Mouse (Mus musculus) common myeloid progenitor, adult 5-6 weeks (primary cell): ENCODE data around the gene Cbfb. TPM values are rescaled to one million over a fixed set of nuclear protein-coding genes. Genes with fewer than 3 reads are reported as not detected.

Source experiments
- ATAC-seq: replicated peaks from 2 replicates; pipeline ENCODE4 v1.8.0; 2016; ENCODE audit warnings: low read depth, mild to moderate bottlenecking, moderate TSS enrichment, inconsistent platforms; ENCODE audit not compliant: poor library complexity, severe bottlenecking
- total RNA-seq: library from RNA; stranded (forward); fragments of 200-1000, 187-1606 nt; gene quantifications from 2 replicates; pipeline ENCODE4 v1.2.3, GENCODE M21; 2017

Cbfb gene
- total RNA-seq = 163 and 164 TPM in 2 replicates

DNA sequence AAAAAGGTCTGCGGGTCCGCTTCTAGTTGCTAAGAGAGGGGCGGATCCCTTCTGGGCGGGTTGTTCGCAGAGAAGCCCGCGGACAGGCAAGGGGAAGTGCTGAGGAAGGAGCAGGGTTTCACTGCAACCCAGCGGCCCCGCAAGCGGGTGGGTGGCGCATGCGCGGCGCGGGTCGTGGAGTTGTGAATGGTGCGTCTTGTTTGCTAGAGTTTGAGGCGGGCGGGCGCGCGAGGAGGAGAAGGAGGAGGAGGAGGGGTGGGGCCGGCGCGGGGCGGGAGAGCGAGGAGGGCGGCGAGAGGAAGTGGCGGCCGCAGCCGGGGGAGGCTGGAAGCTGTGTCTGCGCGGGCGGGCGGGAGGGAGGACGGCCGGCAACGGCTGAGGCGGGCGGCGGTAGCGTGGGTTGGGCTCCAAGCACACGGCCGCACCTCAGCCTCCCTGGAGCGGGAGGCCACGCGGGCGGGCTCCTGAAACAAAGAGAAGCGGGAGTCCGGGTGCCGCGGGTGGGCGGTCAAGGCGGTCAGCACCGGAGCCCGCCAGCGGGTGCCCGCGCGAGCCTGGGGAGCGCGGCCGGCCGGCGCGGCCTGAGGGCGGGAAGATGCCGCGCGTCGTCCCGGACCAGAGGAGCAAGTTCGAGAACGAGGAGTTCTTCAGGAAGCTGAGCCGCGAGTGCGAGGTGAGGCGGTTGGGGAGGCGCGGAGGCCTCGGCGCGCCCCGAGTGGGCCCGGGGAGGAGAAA, at the start of gene Cbfb:
Gene Cbfb (plus strand): TSS at position 294 of the 735 bp plus-strand sequence.
- ATAC-seq = peak; percentile 94

DNA sequence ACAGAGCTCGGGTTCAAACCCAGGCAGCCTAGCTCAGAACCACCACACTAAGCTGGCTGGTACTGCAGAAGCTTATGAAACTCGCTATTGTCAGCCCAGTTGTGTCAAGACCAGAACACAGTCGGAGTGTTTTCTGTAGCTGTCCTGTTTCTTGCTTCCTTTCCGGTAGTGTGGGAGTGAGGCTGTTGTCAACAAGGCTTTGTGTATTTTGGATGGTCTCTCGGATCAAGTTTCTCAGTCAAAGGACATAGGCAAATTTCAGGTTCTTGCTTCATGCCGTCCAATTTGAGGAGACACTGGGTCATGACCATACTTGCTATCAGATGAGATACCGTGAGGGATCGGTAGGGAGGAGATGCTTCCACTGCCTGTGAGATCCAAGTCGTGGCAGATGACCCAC, 40.6 kb upstream of the Cbfb start:
- no peak for ATAC-seq

DNA sequence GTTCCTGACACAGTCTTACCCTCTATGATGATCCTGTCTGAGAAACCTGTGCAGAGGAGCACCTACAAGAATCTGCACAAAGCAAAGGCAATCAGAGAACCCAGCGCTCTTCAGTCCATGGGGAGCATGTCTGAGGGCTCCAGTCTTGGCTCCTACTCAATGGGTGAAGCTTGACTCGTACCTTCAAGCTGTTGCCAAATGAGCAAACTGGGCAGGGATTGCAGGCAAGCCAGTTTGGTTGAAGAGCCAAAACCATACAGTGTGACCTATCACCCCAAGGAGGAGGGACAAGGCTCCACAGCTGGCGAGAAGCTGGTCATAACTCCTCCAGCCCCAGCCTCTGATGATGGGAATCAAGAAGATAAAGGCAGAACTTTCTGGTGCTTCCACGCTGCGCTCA, 39.0 kb upstream of the Cbfb start, which contains the start of gene Ces4a:
Gene Ces4a (plus strand): TSS at position 292 of the 400 bp plus-strand sequence.
- ATAC-seq = no peak

DNA sequence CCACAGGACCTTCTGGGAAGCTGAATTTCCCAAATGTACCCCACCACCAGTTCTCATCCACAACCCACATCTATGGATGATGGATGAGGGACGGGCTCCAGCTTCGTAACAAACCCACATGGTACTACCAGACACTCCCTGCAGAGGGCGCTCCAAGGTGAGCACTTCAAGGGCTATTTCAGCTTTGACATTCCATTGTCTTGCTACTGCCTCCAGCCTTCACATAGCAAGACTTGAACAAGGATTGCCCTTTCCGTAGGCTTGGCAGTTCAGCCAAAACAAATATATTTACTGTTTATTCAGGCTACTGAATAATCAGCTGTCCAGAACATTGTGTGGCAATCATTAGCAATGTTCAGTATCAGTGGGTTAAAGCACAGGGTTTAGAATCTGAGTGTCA, 32.1 kb upstream of the Cbfb start:
- peak; percentile 91 for ATAC-seq

DNA sequence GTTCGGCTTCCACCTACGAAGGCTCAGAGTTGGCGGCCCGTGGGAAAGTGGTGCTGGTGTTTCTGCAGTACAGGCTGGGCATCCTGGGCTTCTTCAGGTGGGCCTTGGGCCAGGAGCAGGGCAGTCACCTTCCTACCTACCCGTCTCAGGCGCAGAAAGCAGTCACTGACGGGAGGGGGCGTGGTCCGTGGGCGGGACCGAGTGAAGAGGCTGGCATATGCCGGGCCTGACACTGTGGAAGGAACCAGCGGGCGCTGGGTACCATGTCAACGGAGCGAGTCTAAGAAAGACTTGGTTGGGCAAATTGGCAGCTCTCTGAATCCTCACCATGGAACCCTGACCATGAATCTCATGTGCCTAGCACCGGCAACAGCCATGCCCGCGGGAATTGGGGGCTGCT, 28.1 kb upstream of the Cbfb start:
- ATAC-seq = peak; percentile 64

DNA sequence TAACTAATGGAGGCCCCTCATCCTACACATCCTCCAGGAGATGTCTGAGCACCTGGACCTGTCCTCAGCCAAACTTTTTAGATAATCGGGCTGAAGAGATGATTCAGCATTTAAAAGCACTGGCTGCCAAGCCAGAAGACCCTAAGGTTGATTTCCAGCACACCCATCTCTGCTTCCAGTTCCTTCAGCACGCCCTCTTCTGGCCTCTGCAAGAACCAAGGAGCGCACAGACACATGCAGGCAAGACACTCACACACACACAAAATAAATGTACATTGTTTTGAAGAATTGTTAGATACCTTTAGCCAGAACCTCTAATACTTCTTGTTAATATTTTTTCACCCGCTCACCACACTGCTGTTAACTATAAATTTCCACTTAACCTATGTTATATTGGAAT, 18.8 kb upstream of the Cbfb start:
- no peak for ATAC-seq

DNA sequence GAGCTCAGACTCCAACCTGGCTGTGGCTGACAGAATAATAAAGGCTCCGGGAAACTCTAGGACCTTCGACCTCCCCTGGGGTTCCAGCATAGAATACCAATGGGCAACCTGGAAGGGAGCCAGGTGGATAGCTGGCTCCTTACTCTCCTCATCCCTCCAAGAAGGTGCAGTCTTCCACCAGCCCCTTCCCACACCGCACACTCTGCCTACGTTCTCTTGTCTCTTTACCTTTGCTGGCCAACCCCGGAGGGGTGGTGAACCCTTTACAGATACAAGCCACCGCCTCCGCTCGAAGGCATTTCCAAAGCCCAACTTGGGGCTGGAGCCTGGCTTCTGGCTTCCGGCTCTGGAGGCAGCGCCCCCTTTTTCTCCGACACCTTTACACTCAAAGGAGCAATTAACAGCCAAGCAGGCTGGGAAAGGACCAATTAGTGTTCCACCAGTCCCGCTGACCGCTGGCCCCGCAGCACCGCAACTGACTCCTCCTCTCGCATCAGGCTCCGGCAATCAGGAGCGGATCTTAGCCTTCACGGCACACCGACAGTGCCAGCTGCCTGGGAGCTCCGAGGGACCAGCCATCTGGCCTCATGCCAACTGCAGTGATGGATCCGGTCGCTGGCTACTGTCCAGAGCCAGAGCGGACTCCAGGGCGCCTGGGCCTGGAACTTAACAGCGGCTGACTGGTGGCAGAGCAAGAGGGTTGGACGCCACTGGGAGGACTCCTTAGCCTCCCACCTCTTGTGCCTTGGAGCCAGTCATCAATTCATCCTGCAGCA, 17.7 kb upstream of the Cbfb start:
- peak; percentile 61 for ATAC-seq

DNA sequence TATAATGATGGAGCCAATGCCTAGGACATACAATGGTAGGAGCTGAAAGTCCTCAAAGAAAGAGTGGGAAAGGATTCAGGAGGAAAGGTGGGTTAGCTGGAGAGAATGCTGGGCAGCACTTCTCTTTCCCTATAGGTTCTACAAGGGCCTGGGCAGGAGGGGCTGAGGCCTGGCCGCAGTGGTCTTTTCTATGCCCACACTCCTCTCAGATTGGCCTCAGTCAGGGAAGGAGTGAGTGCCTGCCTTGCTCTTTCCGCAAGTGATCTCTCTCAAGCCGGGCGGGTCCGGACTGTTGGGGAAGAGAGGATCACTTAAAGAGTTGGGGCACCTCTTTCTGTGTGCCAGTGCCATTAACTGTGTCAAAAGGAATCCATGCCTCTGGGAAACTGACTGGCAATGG, 16.2 kb upstream of the Cbfb start:
- ATAC-seq = no peak

DNA sequence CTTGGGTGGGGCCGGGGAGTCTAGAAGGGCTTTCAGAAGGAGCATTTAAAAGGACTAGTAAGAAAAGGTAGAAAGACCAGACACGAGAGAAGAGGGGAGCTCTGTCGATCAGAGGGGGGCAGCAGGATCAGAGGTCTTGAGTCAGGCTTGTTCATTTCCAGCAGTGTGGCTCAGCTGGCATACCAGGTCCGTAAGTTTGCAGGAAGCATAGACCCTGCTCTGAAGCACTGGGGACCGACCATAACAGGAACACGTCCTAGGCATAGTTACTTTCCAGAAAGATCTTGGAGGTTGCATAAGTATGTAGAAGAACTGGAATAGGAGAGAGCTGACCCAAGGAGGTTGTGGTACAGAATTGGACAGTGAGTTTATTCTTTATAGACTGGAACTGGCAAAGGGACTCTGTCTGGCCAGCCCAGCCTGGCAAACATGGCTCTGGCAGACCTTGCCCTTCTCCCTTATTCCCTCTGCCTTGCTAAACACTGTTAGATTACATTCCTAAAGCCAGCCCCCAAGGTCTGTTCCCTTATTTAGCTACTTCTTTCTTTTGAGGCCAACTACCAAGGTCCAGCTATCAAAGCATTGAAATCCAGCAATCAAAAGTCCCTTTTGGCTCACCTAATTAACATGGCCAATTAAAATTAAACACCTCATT, 15.3 kb upstream of the Cbfb start:
- ATAC-seq = no peak

DNA sequence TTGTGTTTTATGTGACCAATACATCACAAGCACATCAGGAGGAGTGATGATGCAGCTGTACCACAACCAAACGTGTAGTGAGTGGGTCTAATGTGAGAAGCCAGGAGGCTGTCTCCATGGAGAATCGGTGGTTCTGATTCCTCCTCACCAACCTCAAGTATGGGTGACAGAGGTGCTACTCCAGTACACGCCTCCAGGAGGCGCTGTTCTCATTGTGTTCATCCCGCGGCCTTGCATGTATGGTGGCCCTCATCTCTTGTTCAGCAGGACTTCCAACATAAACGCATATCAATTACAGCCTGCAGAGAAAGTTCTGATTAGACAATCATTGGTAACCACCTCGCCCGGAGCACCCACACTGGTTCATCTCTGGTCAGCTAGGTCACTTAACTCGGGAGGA, 12.9 kb upstream of the Cbfb start:
- peak; percentile 71 for ATAC-seq

DNA sequence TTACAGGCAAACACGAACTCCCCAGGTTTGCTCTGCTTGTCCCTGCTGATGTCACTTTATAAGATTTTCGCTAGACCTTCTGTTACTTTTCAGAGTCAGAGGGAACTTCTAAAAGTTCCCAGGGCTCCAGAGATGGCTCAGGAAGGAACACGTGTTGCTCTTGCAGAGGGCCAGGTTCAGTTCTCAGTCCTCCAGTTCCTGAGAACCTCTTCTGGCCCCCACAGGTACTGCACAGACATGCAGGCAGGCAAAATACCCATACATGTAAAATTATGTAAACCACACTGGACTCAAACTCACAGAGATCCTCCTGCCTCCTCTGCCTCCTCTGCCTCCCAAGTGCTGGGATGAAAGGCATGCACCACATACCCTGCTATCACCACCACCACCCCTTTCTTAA, 12.4 kb upstream of the Cbfb start:
- ATAC-seq = peak; percentile 53; the same call in 1 of the 2 replicates

DNA sequence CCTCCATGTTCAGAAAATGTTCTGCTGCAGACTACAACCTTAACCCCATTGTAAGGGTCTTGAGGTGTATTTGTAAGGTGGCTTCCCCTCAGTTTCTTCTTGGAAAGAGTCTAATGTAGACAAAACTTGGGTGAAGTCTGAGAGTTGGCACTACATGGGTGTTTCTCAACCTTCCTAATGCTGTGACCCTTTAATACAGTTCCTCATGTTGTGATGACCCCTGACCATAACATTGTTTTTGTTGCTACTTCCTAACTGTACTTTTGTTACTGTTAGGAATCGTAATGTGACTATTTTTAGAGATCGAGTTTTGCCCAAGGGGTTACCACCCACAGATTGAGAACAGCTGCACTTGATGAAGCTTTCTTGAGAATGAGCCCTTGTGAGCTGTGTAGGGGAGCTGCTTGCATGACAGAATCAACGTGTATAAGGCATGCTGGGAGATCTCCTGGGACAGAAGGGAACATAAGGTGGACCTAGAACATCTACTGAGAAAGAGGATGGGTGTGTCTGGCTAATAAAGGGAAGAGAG, 9.3 kb upstream of the Cbfb start:
- ATAC-seq = no peak

DNA sequence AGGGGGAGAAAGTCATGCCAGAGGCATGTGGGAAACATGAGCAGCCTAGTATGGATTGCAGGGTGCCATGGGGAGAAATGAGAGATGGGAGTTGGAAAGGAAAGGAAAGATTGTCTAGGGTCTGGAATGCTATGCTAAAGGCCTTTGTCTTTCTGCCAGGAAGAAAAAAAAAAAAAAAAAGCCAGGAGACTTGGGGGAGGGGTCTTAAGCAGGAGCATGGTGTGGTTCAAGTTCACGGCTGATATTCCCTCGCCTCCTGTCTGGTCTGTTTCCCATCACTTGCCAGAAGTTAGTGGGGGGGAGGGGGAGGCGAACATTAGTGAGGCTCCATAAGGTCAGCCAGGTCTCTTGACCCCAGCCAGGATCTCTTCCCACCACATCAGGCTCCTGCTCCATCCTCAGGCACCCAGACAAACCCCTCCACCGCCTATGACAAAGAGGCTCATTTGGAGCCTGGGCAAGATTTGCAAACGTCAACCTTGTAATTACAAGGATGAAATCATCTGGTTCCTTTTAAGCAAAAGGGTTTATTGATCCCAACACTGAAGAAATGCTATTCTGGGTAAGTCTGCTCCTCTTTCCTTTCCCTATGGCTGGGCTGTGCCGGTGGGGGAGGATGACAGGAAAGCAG, 6.1 kb upstream of the Cbfb start:
- ATAC-seq = no peak

DNA sequence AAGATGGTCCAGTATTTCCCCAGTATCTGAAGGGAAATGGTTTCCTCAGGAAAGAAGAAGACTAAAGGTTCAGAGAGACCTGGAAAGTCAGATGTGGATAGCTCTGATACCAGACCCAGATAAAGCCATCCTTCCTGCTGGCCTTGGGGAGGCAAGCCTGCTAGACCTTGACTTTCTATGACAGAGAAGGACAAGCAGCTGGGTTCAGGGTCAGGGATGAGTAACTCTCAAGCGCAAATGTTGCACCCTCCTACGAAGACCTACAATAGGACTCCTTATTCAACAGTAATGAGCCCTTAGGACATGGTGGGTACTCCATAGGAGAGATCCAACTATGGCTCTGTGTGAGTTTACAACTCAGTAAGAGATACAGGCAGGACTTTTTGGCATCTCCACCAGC, 5.3 kb upstream of the Cbfb start:
- ATAC-seq = no peak

DNA sequence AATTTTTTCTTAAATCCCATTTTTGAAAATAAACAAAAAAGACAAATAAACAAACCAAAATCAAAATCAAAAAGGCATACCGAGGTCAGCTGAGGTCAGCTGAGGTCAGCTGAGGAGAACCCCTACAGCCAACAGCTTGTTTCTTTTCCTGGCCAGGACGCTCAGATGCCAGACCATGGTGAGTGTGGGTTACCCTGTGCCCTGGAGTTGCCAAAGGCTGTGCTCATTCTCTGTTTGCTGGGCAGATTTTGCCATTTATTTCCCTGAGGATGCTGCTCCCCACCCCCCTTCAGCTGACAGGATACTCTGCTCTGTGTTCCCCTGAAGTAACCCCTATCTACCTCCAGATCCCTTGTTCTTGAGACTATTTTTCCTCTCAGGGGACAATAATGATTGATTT, 3.4 kb upstream of the Cbfb start:
- ATAC-seq = no peak

DNA sequence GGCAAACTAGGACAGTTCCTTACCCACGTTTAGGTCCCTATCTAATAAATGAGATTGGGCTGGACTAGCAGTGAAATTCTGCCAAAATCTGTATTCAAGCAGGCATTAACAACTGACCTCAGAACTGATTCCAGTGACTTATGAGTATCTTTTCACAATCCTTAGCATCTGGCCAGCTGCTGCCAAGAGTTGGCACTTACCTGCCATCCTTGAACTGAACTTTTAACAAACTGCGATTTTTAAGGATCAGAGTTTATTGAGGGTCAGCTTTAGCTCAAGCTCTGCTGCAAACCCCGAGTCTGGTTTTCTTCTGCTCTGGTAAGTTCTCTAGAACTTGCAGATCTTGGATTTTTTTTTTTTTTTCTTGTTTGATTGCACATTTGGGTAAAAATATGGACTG, 892 bp upstream of the Cbfb start:
- no peak for ATAC-seq

DNA sequence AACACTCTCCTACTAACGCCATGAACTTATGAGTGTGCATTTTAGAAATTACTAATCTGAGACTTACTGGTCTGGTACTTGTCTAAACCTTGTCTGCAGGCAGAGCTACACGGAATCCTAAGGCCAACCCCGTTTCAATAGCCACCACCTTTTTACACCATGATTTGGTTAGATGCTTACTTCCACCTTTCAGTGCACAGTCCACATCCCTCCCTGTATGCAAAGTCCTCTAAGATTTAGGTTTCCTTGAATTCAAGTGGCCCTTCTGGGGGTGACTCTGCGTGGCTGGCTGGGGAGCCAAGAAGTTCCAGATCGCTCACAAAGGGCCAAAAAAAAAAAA, 463 bp upstream of the Cbfb start:
- no peak; the same call in 1 of the 2 replicates for ATAC-seq

DNA sequence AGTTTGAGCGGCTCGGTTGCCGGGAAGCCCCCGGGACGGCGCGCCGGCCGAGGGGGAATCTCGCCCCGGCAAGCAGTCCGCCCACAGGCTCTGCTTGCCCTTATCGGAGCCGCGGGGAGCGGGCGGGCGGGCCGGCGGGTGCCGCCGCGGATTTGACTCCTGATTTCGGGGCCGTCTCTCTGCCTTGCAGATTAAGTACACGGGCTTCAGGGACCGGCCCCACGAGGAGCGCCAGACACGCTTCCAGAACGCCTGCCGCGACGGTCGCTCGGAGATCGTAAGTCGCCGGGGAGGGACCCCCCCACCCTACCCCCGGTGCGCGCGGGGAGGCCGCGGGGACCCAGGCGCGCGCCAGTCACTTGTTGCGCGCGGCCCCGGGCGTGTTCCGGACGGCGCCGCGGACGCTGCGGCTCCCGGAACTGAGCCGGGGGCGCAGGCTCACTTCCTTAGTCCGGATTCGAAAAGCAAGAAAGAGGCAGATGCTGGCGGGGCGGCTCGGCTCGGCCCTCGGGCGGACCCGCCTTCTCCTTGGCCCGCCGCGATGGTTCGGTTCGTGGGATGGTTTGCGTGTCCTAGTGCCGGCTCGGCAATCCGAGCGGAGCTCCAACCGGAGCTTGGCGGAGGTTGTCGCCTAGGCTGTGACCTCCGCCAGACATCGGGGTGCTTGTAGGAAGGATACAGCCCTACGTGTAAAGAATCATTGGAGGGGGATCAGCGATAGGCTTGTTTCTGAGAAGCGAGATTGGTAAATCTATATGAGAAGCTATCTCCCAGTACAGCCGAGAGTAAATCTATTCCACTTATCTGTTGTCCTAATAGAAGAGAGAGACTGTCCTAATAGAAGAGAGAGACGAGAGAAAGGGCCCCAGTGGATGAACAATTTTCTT, 885 bp downstream of the Cbfb start:
- ATAC-seq = peak; percentile 17; the same call in 1 of the 2 replicates

DNA sequence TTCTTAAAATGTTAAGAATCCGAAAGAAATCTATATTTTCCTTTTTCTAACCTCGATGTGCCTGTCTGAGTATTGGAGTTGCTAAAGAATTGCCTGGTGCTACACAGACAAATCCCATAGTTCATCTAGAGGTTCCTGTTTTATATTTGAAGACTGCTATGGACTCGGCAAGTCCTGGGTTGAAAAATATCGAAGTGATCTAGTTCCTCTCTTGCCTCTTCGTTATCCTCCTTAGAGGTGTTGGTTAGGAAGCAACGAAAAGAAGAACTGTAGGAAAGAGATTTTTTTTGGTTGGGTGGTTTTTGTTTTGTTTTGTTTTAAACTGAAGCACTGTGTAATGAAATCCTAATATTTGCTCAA, 1.5 kb downstream of the Cbfb start:
- peak; percentile 26; the same call in 1 of the 2 replicates for ATAC-seq
